Mouse (Mus musculus) right cerebral cortex, postnatal 10 days (tissue): ENCODE results near the gene Tmem211.

Source experiments
- DNase-seq, 2 experiments: peaks; one replicate each; pipeline ENCODE4 v3.0.0; 2021; ENCODE audit warnings: low spot score in 2 of 2

Tmem211 gene

GRCm38 (mm10) chr5:113226632-113227102 is at the start of gene Tmem211:
Gene Tmem211, plus strand, starts transcription at chr5:113226909.
- peak; percentile 89 to 92 for DNase-seq

GRCm38 (mm10) chr5:113179451-113179842 is 47.3 kb upstream of the Tmem211 start:
- DNase-seq = no peak

GRCm38 (mm10) chr5:113179843-113180682 is 46.6 kb upstream of the Tmem211 start:
- peak; percentile 89 to 90 for DNase-seq

GRCm38 (mm10) chr5:113180755-113181154 is 46.0 kb upstream of the Tmem211 start:
- DNase-seq = no peak

GRCm38 (mm10) chr5:113181441-113181840 is 45.3 kb upstream of the Tmem211 start:
- no peak for DNase-seq

GRCm38 (mm10) chr5:113190558-113190957 is 36.2 kb upstream of the Tmem211 start:
- DNase-seq = no peak

GRCm38 (mm10) chr5:113191901-113192300 is 34.8 kb upstream of the Tmem211 start:
- peak; percentile 71 to 79 for DNase-seq

GRCm38 (mm10) chr5:113193762-113194161 is 32.9 kb upstream of the Tmem211 start:
- peak; percentile 71 to 80 for DNase-seq

GRCm38 (mm10) chr5:113195451-113195850 is 31.3 kb upstream of the Tmem211 start:
- peak; percentile 67 to 82 for DNase-seq

GRCm38 (mm10) chr5:113195907-113196306 is 30.8 kb upstream of the Tmem211 start:
- peak; percentile 65 to 72 for DNase-seq

- DNase-seq = no peak
Measured at GRCm38 (mm10) chr5:113196916-113197794, 29.6 kb upstream of the Tmem211 start.

- DNase-seq = no peak
Measured at GRCm38 (mm10) chr5:113199126-113199771, 27.5 kb upstream of the Tmem211 start.

- no peak for DNase-seq
Measured at GRCm38 (mm10) chr5:113199772-113200134, 27.0 kb upstream of the Tmem211 start.

GRCm38 (mm10) chr5:113204193-113204592 is 22.5 kb upstream of the Tmem211 start:
- DNase-seq = no peak

- no peak for DNase-seq
Measured at GRCm38 (mm10) chr5:113206670-113207352, 19.9 kb upstream of the Tmem211 start.

GRCm38 (mm10) chr5:113208048-113208447 is 18.7 kb upstream of the Tmem211 start:
- DNase-seq = no peak

- peak; percentile 73 to 77 for DNase-seq
Measured at GRCm38 (mm10) chr5:113208622-113209400, 17.9 kb upstream of the Tmem211 start.

GRCm38 (mm10) chr5:113209401-113209750 is 17.3 kb upstream of the Tmem211 start:
- no peak for DNase-seq

- DNase-seq = no peak
Measured at GRCm38 (mm10) chr5:113209898-113210297, 16.8 kb upstream of the Tmem211 start.

- no peak for DNase-seq
Measured at GRCm38 (mm10) chr5:113210314-113210713, 16.4 kb upstream of the Tmem211 start.
